ENCODE assay signal across 12 mouse cellular contexts in genomic region chr11:75154053-75154585, GRCm38 (mm10). TPM values are rescaled to one million over a fixed set of nuclear protein-coding genes. Genes with fewer than 3 reads are reported as not detected.
A peak's percentile ranks its signal among the peaks of the same experiment; 100 is the strongest.
DNase-seq lines count a peak whose midpoint lies in the region; TF ChIP-seq lines count a peak whose summit lies in the region.
"Had no signal": no experiment of that assay in that cellular context is flagged by ENCODE, and none has a peak within 500 bp of the region (broad histone marks: within the 10 kb centered on the region; RNA-seq: fewer than 3 reads in every experiment).

No protein-coding gene starts in this region.

- no peak overlapping the region for H3K4me3 ChIP-seq in layer of hippocampus, adult 2 months
- no peak overlapping the region for H3K4me3 ChIP-seq in limb, embryonic 10.5 days
- H3K4me3 ChIP-seq: forebrain, embryonic 12.5 days; hindbrain, embryonic 10.5 days; neural tube, embryonic 13.5 days had no signal

- H3K27ac ChIP-seq in layer of hippocampus, adult 2 months = peak overlapping the region; percentile 74
- H3K27ac ChIP-seq in limb, embryonic 10.5 days = peak overlapping the region; percentile 56; the same call in 1 of the 2 replicates
- H3K27ac ChIP-seq: forebrain, embryonic 12.5 days; hindbrain, embryonic 10.5 days had no signal

- H3K9me3 ChIP-seq in limb, embryonic 10.5 days (replicated peaks) = no peaks in the 10 kb centered on the region
- H3K9me3 ChIP-seq: forebrain, embryonic 12.5 days; hindbrain, embryonic 10.5 days; neural tube, embryonic 13.5 days had no signal

- no peaks in the 10 kb centered on the region for H3K27me3 ChIP-seq in limb, embryonic 10.5 days (ENCODE audit: low read depth, poor library complexity, severe bottlenecking)
- H3K27me3 ChIP-seq: forebrain, embryonic 12.5 days; neural tube, embryonic 13.5 days had no signal

- H3K4me1 ChIP-seq in limb, embryonic 10.5 days = peaks cover 38% of the 10 kb centered on the region
- H3K4me1 ChIP-seq: forebrain, embryonic 12.5 days had no signal

- WGBS in limb, embryonic 10.5 days = 78% methylated on average over 6 of the region's 6 CpGs

- intact Hi-C loops in left cerebral cortex, postnatal 10 days (cut with DNase I) = no loop called here

- peaks cover 41% of the 10 kb centered on the region for H3K36me3 ChIP-seq in limb, embryonic 10.5 days

- no peak for DNase-seq in layer of hippocampus, adult 2 months (ENCODE audit: low spot score in 2 of 2)
- DNase-seq in layer of hippocampus, adult 18-20 months (ENCODE audit: low spot score in 2 of 2) = no peak
- DNase-seq in A20 (ENCODE audit: low read depth, low spot score) = peak; percentile 87
- peak; percentile 63 for DNase-seq in CD4-positive, CD25-positive, alpha-beta regulatory T cell, adult 2 months (ENCODE audit: low read depth, low spot score)
- DNase-seq in limb, embryonic 10.5 days (ENCODE audit: low spot score) = no peak
- DNase-seq in right cerebral cortex, postnatal 25 days = no peak
- no peak for DNase-seq in left cerebral cortex, postnatal 10 days (ENCODE audit: extremely low spot score in 1 of 2, low spot score in 2 of 2)
- DNase-seq: spleen, adult 18-20 months had no signal

- peak; percentile 54 for TF ChIP-seq CTCF in layer of hippocampus, adult 2 months (conservative IDR thresholded peaks at IDR 0.05)

RNA-seq across cellular contexts. Expression of gene Hic1, which starts 15.2 kb away (rescaled TPM):
- 1 to 10 TPM; 3.8 to 3.9 TPM for total RNA-seq in layer of hippocampus, adult 2 months (2021)
- 1 to 10 TPM; 2.7 to 3.3 TPM for total RNA-seq in layer of hippocampus, adult 18-20 months (2021)
- 0.99 and 3.5 TPM in 2 replicates for polyA plus RNA-seq in limb, embryonic 10.5 days (2016; fragmentation: Nextera tagmentation; extraction: Ambion mirVana)
- total RNA-seq in left cerebral cortex, postnatal 10 days (2021) = 1 to 10 TPM; 3.9 to 5.3 TPM
- polyA plus RNA-seq: macrophage had no signal

RNA-seq across cellular contexts. Expression of gene Ovca2, which starts 24.5 kb away (rescaled TPM):
- 10 to 100 TPM; 19.3 to 22.4 TPM for total RNA-seq in layer of hippocampus, adult 2 months (2021)
- total RNA-seq in layer of hippocampus, adult 18-20 months (2021) = 10 to 100 TPM; 18.3 to 20.5 TPM
- 38.0 and 39.9 TPM in 2 replicates for polyA plus RNA-seq in limb, embryonic 10.5 days (2016; fragmentation: Nextera tagmentation; extraction: Ambion mirVana)
- total RNA-seq in left cerebral cortex, postnatal 10 days (2021) = 10 to 100 TPM in 1 of 2 experiments, 1 to 10 TPM in 1; 9.2 to 11.3 TPM

RNA-seq across cellular contexts. Expression of gene Dph1, which starts 36.9 kb away (rescaled TPM):
- total RNA-seq in layer of hippocampus, adult 2 months (2021) = 10 to 100 TPM; 30.7 to 31.4 TPM
- total RNA-seq in layer of hippocampus, adult 18-20 months (2021) = 10 to 100 TPM; 33.2 to 33.9 TPM
- polyA plus RNA-seq in limb, embryonic 10.5 days (2016; fragmentation: Nextera tagmentation; extraction: Ambion mirVana) = 32.7 and 35.3 TPM in 2 replicates
- 10 to 100 TPM; 14.1 to 15.9 TPM for total RNA-seq in left cerebral cortex, postnatal 10 days (2021)

RNA-seq across cellular contexts. Expression of gene Rtn4rl1, which starts 39.5 kb away (rescaled TPM):
- 100 to 1,000 TPM; 104 to 110 TPM for total RNA-seq in layer of hippocampus, adult 2 months (2021)
- 100 to 1,000 TPM; 109 to 117 TPM for total RNA-seq in layer of hippocampus, adult 18-20 months (2021)
- 0.90 and 1.3 TPM in 2 replicates for polyA plus RNA-seq in limb, embryonic 10.5 days (2016; fragmentation: Nextera tagmentation; extraction: Ambion mirVana)
- 10 to 100 TPM; 44.8 to 46.9 TPM for total RNA-seq in left cerebral cortex, postnatal 10 days (2021)

Comparison
In these comparisons a context has a peak if more than half of its experiments do, and no peak if none do; other contexts are left out.
1. DNase-seq: peak in A20 (single experiment) and CD4-positive, CD25-positive, alpha-beta regulatory T cell, adult 2 months (single experiment); none in layer of hippocampus, adult 2 months (0 of 2), layer of hippocampus, adult 18-20 months (0 of 2), limb, embryonic 10.5 days (single experiment), right cerebral cortex, postnatal 25 days (single experiment) and left cerebral cortex, postnatal 10 days (0 of 2).